16 mouse cellular contexts compared by ENCODE assay signal in genomic region chr3:35725096-35725495, GRCm38 (mm10).
"Had no signal": no experiment of that assay in that cellular context is flagged by ENCODE, and none has a peak within 500 bp of the region (broad histone marks: within the 10 kb centered on the region; RNA-seq: fewer than 3 reads in every experiment).

No protein-coding gene starts in this region.

- ATAC-seq: liver, postnatal 0 days; lung, postnatal 0 days had no signal

- H3K4me2 ChIP-seq: lung, embryonic 15.5 days; midbrain, embryonic 12.5 days; neural tube, embryonic 12.5 days; stomach, embryonic 15.5 days had no signal

- H3K4me1 ChIP-seq: midbrain, embryonic 12.5 days; neural tube, embryonic 12.5 days; stomach, embryonic 15.5 days had no signal

- H3K9ac ChIP-seq: liver, postnatal 0 days; lung, embryonic 15.5 days; midbrain, embryonic 12.5 days; neural tube, embryonic 12.5 days; stomach, embryonic 15.5 days had no signal

- DNase-seq: liver, postnatal 0 days; lung, adult 2 months; lung, postnatal 14 days; lung, postnatal 36 days; midbrain, embryonic 14.5 days; right cerebral cortex, postnatal 14 days; thymus, adult 18-20 months; thymus, postnatal 25 days; thymus, postnatal 4 days had no signal

- H3K4me3 ChIP-seq: lung, embryonic 15.5 days; megakaryocyte, embryonic 14.5 days; midbrain, embryonic 12.5 days; neural tube, embryonic 12.5 days; stomach, embryonic 15.5 days had no signal

- H3K9me3 ChIP-seq: lung, embryonic 15.5 days; midbrain, embryonic 12.5 days; neural tube, embryonic 12.5 days; stomach, embryonic 15.5 days had no signal

- H3K27ac ChIP-seq: lung, embryonic 15.5 days; macrophage; midbrain, embryonic 12.5 days; neural tube, embryonic 12.5 days; stomach, embryonic 15.5 days had no signal

- H3K36me3 ChIP-seq: lung, embryonic 15.5 days; midbrain, embryonic 12.5 days; neural tube, embryonic 12.5 days; stomach, embryonic 15.5 days had no signal

- H3K27me3 ChIP-seq: lung, embryonic 15.5 days; megakaryocyte, embryonic 14.5 days; midbrain, embryonic 12.5 days; neural tube, embryonic 12.5 days; stomach, embryonic 15.5 days had no signal
